Mouse (Mus musculus) adrenal gland, adult (tissue): Measurements from ENCODE around the gene Glis3.

Source experiments
- DNase-seq, 2 experiments: peaks; one replicate each; pipeline ENCODE4 v3.0.0; 2022 to 2023; ENCODE audit warnings: low spot score in 1 of 2; ENCODE audit not compliant: inconsistent age in 2 of 2

The Glis3 gene

GRCm38 (mm10) chr19:28493605-28494260 is 186.1 kb downstream of the Glis3 start:
- DNase-seq = no peak

GRCm38 (mm10) chr19:28478055-28478454 is 201.8 kb downstream of the Glis3 start:
- DNase-seq = no peak

- peak in 1 of 2 experiments; percentile 35 for DNase-seq
These were observed 202.5 kb downstream of the Glis3 start for GRCm38 (mm10) chr19:28477326-28477863.

- no peak for DNase-seq
These were observed 206.3 kb downstream of the Glis3 start for GRCm38 (mm10) chr19:28473621-28474020.

GRCm38 (mm10) chr19:28471144-28471543 is 208.7 kb downstream of the Glis3 start:
- no peak for DNase-seq

- DNase-seq = no peak
These were observed 214.1 kb downstream of the Glis3 start for GRCm38 (mm10) chr19:28465779-28466178.

- DNase-seq = no peak
These were observed 225.5 kb downstream of the Glis3 start for GRCm38 (mm10) chr19:28454331-28454730.

GRCm38 (mm10) chr19:28452951-28453520 is 226.8 kb downstream of the Glis3 start:
- no peak for DNase-seq

GRCm38 (mm10) chr19:28448811-28449210 is 231.1 kb downstream of the Glis3 start:
- no peak for DNase-seq

- DNase-seq = no peak
These were observed 237.7 kb downstream of the Glis3 start for GRCm38 (mm10) chr19:28442161-28442560.

- DNase-seq = no peak
These were observed 243.3 kb downstream of the Glis3 start for GRCm38 (mm10) chr19:28436457-28437148.

- DNase-seq = no peak
These were observed 251.6 kb downstream of the Glis3 start for GRCm38 (mm10) chr19:28428220-28428816.

GRCm38 (mm10) chr19:28424180-28424579 is 255.7 kb downstream of the Glis3 start:
- DNase-seq = no peak

- no peak for DNase-seq
These were observed 256.9 kb downstream of the Glis3 start for GRCm38 (mm10) chr19:28422939-28423338.

GRCm38 (mm10) chr19:28416069-28416468 is 263.8 kb downstream of the Glis3 start:
- DNase-seq = no peak

GRCm38 (mm10) chr19:28408787-28409186 is 271.1 kb downstream of the Glis3 start:
- DNase-seq = no peak

GRCm38 (mm10) chr19:28402956-28403355 is 276.9 kb downstream of the Glis3 start:
- no peak for DNase-seq

GRCm38 (mm10) chr19:28395584-28395861 is 284.4 kb downstream of the Glis3 start:
- DNase-seq = no peak

- no peak for DNase-seq
These were observed 284.9 kb downstream of the Glis3 start for GRCm38 (mm10) chr19:28394826-28395583.

- DNase-seq = no peak
These were observed 286.1 kb downstream of the Glis3 start for GRCm38 (mm10) chr19:28393766-28394165.

- DNase-seq = no peak
These were observed 287.0 kb downstream of the Glis3 start for GRCm38 (mm10) chr19:28392838-28393237.
